Comparison of ENCODE assay signal across 27 mouse cellular contexts in the genomic region with DNA sequence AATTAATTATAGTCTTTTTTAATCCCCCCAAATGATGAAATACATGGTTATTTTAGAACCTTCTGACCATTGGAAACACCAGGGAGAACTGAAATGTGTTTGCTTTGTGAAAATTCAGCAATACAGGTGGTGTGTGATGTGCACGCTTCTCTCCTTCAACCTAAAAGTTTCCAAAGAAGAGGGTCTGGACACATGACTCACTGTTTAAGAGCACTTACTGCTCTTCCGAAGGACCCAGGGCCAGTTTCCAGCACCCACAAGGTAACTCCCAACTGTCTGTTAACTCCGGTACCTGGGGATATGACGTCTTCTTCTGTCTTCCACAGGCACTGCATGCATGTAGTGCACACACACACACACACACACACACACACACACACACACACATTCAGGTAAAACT.
"Had no signal": no experiment of that assay in that cellular context is flagged by ENCODE, and none has a peak within 500 bp of the region (broad histone marks: within the 10 kb centered on the region; RNA-seq: fewer than 3 reads in every experiment).

No protein-coding gene starts in this region.

- H3K9me3 ChIP-seq: limb, embryonic 10.5 days; limb, embryonic 12.5 days; limb, embryonic 13.5 days; limb, embryonic 15.5 days; liver, embryonic 12.5 days; liver, embryonic 13.5 days; liver, embryonic 15.5 days; lung, embryonic 15.5 days; megakaryocyte, embryonic 14.5 days; midbrain, embryonic 12.5 days; midbrain, embryonic 13.5 days; midbrain, embryonic 15.5 days; neural tube, embryonic 12.5 days had no signal

- H3K36me3 ChIP-seq: limb, embryonic 10.5 days; limb, embryonic 12.5 days; limb, embryonic 13.5 days; limb, embryonic 15.5 days; liver, embryonic 12.5 days; liver, embryonic 13.5 days; liver, embryonic 15.5 days; lung, embryonic 15.5 days; midbrain, embryonic 12.5 days; midbrain, embryonic 13.5 days; midbrain, embryonic 15.5 days; neural tube, embryonic 12.5 days had no signal

- H3K4me3 ChIP-seq: left cerebral cortex, adult 2 months; limb, embryonic 10.5 days; limb, embryonic 12.5 days; limb, embryonic 13.5 days; limb, embryonic 15.5 days; liver, embryonic 12.5 days; liver, embryonic 13.5 days; liver, embryonic 15.5 days; lung, embryonic 15.5 days; megakaryocyte, embryonic 14.5 days; midbrain, embryonic 12.5 days; midbrain, embryonic 13.5 days; midbrain, embryonic 15.5 days; myocyte; neural tube, embryonic 12.5 days had no signal

- H3K4me2 ChIP-seq: limb, embryonic 12.5 days; limb, embryonic 13.5 days; limb, embryonic 15.5 days; liver, embryonic 12.5 days; liver, embryonic 13.5 days; liver, embryonic 15.5 days; lung, embryonic 14.5 days; lung, embryonic 15.5 days; midbrain, embryonic 12.5 days; midbrain, embryonic 13.5 days; midbrain, embryonic 15.5 days; neural tube, embryonic 12.5 days had no signal

- H3K27me3 ChIP-seq: limb, embryonic 12.5 days; limb, embryonic 13.5 days; limb, embryonic 15.5 days; lung, embryonic 15.5 days; midbrain, embryonic 12.5 days; midbrain, embryonic 13.5 days; midbrain, embryonic 15.5 days; neural tube, embryonic 12.5 days had no signal

- H3K27ac ChIP-seq: left cerebral cortex, adult 2 months; limb, embryonic 10.5 days; limb, embryonic 12.5 days; limb, embryonic 13.5 days; limb, embryonic 15.5 days; liver, embryonic 12.5 days; liver, embryonic 13.5 days; liver, embryonic 14.5 days; liver, embryonic 15.5 days; lung, embryonic 15.5 days; macrophage; midbrain, embryonic 12.5 days; midbrain, embryonic 13.5 days; midbrain, embryonic 15.5 days; neural tube, embryonic 12.5 days had no signal

- DNase-seq: lung, adult 18-20 months; lung, adult 2 months; lung, embryonic 14.5 days; lung, postnatal 10 days; lung, postnatal 14 days; lung, postnatal 36 days; lung, postnatal 4 days had no signal

- H3K4me1 ChIP-seq: limb, embryonic 10.5 days; limb, embryonic 12.5 days; limb, embryonic 13.5 days; limb, embryonic 15.5 days; lung, embryonic 15.5 days; midbrain, embryonic 12.5 days; midbrain, embryonic 13.5 days; midbrain, embryonic 15.5 days had no signal

- H3K9ac ChIP-seq: limb, embryonic 12.5 days; limb, embryonic 13.5 days; limb, embryonic 15.5 days; liver, embryonic 12.5 days; liver, embryonic 13.5 days; liver, embryonic 14.5 days; liver, embryonic 15.5 days; liver, postnatal 0 days; lung, embryonic 14.5 days; lung, embryonic 15.5 days; midbrain, embryonic 12.5 days; midbrain, embryonic 13.5 days; midbrain, embryonic 15.5 days; neural tube, embryonic 12.5 days had no signal

- ATAC-seq: lung, postnatal 0 days; midbrain, embryonic 15.5 days; midbrain, embryonic 16.5 days had no signal
